Mouse (Mus musculus): ENCODE measurements around the gene Ppp1r1b. TPM values are rescaled to one million over a fixed set of nuclear protein-coding genes. Genes with fewer than 3 reads are reported as not detected.

The Ppp1r1b gene
- total RNA-seq (2023), result not detected

DNA sequence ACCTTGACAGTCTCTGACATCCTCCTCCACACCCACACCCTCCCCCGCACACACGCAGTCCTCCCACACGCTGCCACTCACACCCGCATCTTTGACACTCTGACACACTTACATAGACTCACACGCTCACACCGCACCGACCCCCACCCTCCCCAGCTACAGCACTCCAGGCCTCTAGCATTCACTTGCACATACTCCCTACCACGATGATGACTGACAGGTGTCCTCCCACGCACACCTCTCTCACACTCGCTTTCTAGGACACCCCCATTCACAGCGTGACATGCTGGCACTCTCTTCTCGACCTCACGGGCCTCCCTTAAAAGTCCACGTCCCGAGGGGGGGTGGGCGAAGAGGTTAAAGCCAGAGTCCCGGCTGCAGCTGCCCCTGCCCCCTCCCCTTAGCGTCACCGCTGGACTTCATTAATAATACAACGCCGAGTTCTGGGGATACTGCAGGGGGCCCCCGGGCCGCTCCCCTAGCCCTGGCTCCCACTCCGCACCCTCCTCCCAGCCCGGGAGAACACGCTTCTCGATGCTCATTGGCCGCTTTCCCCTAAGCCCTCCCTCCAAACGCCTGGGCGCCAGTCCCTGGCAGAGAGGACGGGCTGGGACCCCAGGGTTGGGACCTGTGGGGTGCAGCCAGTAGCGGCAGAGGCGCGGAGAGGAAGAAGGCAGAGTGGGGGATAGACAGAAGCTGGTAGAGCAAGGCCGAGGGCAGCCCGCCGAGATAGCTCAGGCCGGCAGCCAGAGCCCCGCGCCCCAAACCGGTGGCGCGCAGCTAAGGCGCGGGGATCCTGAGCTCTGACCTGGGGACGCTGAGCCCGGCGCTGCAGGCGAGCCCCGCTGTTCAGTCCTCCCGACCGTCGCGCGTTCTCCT is at the start of gene Ppp1r1b:
Gene Ppp1r1b (plus strand): TSS at position 322 of the 879 bp plus-strand sequence.

DNA sequence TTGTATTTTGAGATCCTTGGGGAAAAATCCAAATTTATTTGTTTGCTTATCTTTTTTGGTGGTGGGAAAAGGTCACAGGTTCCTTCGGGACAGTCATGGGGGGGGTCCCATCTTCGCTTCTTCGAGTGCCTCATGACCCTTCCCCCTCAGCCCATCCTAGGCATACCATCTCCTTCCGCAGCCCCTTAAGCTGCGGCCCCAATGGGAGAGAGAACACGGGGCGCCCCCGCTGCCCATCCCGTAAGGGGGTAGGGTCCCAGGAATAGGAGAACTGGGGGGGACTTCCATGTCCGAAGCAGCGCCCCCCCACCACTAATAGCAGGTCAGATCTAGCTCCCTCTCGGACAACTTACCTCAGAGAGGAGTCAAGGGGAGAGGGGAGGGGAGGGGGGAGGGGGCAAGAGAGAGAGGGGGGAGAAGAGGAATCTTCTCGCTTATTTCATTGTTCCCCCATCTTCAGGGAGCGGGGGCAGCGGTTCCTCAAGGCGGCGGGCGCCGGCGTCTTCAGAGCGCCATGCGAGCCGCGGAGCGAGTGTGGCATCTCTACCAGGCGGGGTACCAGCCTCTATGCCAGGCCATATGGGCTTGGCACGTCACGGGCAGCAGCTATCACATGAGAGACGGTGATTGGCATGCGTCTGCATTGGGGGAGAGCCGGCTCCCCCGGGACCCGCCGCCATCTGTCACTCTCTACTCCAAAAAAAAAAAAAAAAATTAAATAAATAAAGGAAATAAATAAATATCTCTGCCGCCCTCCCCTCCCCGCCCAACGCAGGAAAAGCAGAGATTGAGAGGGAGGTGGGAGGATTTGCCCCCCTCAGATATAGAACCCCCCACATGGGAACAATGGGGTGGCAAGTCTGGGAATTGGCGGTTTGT is 18.9 kb upstream of the Ppp1r1b start, which contains the start of gene Neurod2:
Gene Neurod2 (minus strand): TSS at position 568 of the 879 bp plus-strand sequence.

DNA sequence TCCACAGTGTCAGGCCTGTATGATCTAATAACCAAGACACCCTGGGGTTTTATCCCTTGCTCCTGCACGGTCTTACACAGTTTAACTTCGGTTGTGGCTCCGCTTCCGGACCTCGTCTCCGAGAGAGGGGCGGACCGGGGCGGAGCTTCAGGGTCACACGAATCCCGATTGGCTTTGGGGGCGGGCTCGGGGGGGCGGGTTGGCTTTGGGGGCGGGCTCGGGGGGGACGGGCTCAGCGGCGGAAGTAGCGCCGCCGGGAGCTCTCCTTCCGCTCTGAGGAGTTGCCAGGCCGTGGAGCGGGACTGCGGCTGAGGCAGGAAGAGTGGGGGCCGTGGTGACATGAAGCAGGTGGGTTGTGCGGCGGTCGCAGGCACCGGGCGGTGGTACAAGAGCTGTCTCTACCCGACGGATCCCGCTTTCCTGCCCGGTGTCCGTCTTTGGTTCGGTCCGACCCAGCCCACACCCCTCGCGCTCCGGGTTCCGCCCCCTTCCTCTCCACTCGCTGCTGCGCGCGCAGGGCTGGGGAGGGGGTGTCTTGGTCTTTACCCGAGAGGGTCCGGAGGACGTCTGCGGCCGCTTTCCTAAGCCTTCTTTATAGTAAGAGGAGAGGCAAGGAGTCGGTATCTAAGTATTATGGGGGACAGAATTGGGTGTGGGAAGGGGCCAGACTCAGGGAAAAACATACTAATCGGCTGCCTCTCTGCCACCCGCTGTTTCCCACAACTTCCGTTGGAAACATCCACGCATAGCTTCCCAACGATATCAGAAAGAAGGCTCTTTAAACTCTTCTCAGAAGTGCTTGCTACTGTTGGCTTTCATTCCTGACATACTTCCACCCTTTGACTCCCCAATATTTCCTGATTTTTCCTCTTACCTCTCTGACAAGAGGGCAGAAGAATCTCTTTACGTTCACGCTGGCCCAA is 10.2 kb downstream of the Ppp1r1b start, which contains the start of gene Stard3:
Gene Stard3 (plus strand): TSS at position 208 of the 923 bp plus-strand sequence.

DNA sequence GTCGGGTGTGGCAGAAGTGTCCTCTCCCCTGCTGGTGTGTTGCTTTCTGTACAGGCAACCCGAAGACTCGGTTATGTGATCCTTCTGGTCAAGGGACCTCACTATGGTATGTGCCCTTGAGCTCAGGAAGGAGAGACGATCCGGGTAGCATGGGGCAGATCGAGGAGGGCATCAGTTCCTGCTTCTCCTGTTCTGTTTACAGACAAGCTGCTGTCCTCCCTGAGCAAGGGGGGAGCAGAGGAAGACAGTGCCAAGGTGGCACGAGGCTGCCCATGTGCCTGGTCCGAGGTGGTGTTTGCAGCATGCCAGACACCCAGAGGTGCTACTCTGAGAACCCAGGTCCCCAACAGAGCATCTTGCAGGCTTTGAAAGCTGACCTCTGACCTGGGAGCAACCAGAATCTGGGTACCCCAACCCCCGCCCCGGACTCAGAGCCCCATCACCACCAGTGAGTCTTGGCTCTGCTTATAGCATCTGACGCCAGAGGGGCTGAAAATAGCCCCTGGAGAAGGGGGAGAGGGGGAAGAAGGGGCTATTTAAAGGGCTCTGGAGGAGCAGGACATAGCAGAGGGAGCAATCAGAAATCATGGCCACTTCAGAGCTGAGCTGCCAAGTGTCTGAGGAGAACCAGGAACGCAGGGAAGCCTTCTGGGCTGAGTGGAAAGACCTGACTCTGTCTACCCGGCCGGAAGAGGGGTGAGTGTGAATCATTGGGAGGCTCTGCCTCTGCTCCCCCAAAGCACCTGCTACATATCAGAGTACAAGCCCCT is 35.2 kb downstream of the Ppp1r1b start, which contains the start of gene Tcap:
Gene Tcap (plus strand): TSS at position 551 of the 770 bp plus-strand sequence.

DNA sequence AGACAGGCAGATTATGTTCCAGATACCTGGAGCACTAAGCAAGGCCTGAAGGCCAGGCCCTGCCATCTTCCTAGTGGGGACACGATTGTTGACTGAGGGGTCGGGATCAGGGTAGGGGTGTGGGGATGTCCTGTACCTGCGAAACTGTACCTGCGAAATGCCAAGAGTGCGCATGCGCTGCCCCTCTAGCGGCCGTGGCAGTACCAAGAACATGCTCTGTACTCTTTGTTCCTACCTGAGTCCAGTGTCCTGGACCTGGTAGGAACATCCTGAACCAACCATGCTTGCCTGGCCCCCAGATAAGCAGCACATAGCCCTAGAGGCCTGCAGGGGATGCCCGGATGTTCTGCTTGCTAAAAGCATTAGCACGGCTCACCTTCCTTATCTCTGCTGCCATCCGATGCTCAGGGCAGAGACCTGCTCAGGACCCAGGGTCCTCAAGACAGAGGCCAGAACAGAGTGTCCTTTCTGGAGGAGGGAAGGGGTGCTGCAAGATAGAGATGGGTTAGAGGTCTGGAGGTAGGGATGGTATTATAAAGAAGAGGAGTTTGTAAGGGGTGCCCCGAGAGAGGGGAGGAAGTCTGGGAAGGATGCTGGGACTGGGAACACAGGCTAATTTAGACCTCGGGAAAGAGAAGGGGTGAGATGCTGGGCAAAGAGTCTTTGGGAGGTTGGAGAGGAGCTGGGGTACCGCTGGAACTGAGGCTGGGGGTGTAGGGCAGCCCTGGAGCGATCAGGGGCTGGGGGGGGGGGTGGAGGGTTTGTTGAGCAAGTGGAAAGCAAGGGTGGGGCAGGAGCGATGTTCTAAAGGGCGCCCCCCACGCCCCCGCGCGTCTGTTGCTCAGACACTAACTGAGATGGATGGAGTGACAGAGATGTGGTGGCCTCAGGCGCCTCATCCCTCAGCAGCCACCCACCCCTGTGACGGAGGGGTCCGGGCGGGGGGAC is 37.7 kb downstream of the Ppp1r1b start, which contains the start of gene Pnmt:
Gene Pnmt (plus strand): TSS at position 813 of the 948 bp plus-strand sequence.

DNA sequence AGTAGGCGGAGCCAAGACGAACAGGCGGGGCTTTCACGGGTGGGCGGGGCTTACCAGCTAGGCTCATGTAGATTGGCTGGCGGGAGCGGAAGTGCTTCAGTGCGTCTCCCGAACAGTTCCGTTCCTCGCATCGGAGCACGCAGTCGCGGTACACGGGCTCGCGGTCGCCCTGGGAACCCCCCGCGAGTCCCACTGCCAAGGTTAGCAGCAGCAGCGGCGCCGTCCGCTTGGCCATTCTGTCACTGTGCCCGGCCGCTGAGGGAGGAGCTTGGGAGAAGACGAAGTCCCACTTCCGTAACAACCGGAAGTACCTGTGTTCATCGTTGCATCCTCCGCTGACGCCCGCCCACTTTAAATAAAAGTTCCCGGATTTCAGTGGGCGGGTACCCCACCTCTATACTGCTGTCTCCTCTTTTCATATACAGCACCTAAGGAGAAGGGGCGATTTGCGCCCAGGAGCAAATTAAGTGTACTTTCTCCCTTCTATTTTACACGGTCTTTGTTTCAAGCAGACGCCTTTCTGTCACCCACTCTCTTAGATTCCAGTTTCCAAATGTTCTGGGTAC is 52.0 kb downstream of the Ppp1r1b start, which contains the start of gene Pgap3:
Gene Pgap3 (minus strand): TSS at position 330 of the 566 bp plus-strand sequence.

Other genes with a start within 250 kb of the Ppp1r1b start
- gene Fbxl20, start 198.0 kb upstream of the Ppp1r1b start, total RNA-seq (2023), result 45.3 TPM
- 70.4 TPM for gene Med1, start 155.1 kb upstream of the Ppp1r1b start, total RNA-seq (2023)
- gene Cdk12, start 145.3 kb upstream of the Ppp1r1b start, total RNA-seq (2023), result 103 TPM
- gene Neurod2, start 18.8 kb upstream of the Ppp1r1b start, total RNA-seq (2023), result not detected
- gene Stard3, start 10.0 kb downstream of the Ppp1r1b start, total RNA-seq (2023), result 32.2 TPM
- not detected for gene Tcap, start 35.4 kb downstream of the Ppp1r1b start, total RNA-seq (2023)
- gene Pnmt, start 38.0 kb downstream of the Ppp1r1b start, total RNA-seq (2023), result not detected
- gene Pgap3, start 52.1 kb downstream of the Ppp1r1b start, total RNA-seq (2023), result 9.3 TPM
- gene Erbb2, start 64.1 kb downstream of the Ppp1r1b start, total RNA-seq (2023), result 0.15 TPM
- 44.5 TPM for gene Mien1, start 90.6 kb downstream of the Ppp1r1b start, total RNA-seq (2023)
- 2.7 TPM for gene Grb7, start 98.0 kb downstream of the Ppp1r1b start, total RNA-seq (2023)
- 154 TPM for gene Ikzf3, start 197.6 kb downstream of the Ppp1r1b start, total RNA-seq (2023)
- gene Zpbp2, start 202.7 kb downstream of the Ppp1r1b start, total RNA-seq (2023), result 3.7 TPM
- gene Ormdl3, start 239.0 kb downstream of the Ppp1r1b start, total RNA-seq (2023), result 19.4 TPM
- gene Lrrc3c, start 249.9 kb downstream of the Ppp1r1b start, total RNA-seq (2023), result not detected

All from CD4-positive naive resting alpha-beta T cell, adult 76 days (primary cell).